Mouse (Mus musculus) ES-Bruce4 (cell line): ENCODE measurements around the gene Lce6a. TPM values are rescaled to one million over a fixed set of nuclear protein-coding genes. Genes with fewer than 3 reads are reported as not detected.

ENCODE experiments used
- H3K27ac ChIP-seq: 2 replicates; pipeline ENCODE4 v1.5.1; 2012; ENCODE audit warnings: low read length, inconsistent platforms; ENCODE audit not compliant: insufficient read depth
- H3K27me3 ChIP-seq: 2 replicates; pipeline ENCODE4 v1.6.1; 2012; ENCODE audit warnings: mild to moderate bottlenecking, low read length, inconsistent platforms; ENCODE audit not compliant: control insufficient read depth, poor library complexity, insufficient read depth, severe bottlenecking
- H3K36me3 ChIP-seq: 2 replicates; pipeline ENCODE4 v1.6.1; 2012; ENCODE audit warnings: inconsistent platforms, mild to moderate bottlenecking, low read length, moderate library complexity; ENCODE audit not compliant: control insufficient read depth, poor library complexity, insufficient read depth, severe bottlenecking
- H3K4me1 ChIP-seq: one replicate; pipeline ENCODE4 v1.8.1; 2011; ENCODE audit warnings: low read length; ENCODE audit not compliant: control insufficient read depth, insufficient read depth
- H3K4me3 ChIP-seq: 2 replicates; pipeline ENCODE4 v1.5.1; 2011; ENCODE audit warnings: low read depth, mild to moderate bottlenecking, low read length
- H3K9ac ChIP-seq: 2 replicates; pipeline ENCODE4 v1.6.1; 2012; ENCODE audit warnings: low read depth, mild to moderate bottlenecking, inconsistent platforms; ENCODE audit not compliant: poor library complexity, severe bottlenecking
- H3K9me3 ChIP-seq: replicated peaks from 2 replicates; pipeline ENCODE4 v1.6.1; 2012; ENCODE audit warnings: mild to moderate bottlenecking, low read length, inconsistent platforms; ENCODE audit not compliant: control insufficient read depth, poor library complexity, insufficient read depth, severe bottlenecking
- CTCF ChIP-seq: IDR thresholded peaks from one replicate; pipeline ENCODE4 v1.8.1; 2011; ENCODE audit warnings: low read depth, low read length
- EP300 ChIP-seq: IDR thresholded peaks from 2 replicates; pipeline ENCODE4 v1.6.1; 2011; ENCODE audit warnings: low read depth, low read length; ENCODE audit not compliant: insufficient read depth
- POLR2A ChIP-seq: IDR thresholded peaks from one replicate; pipeline ENCODE4 v1.8.1; 2011; ENCODE audit warnings: low read length; ENCODE audit not compliant: insufficient read depth
- polyA plus RNA-seq: library from polyadenylated mRNA; stranded (reverse); fragments of >200 nt; gene quantifications from 2 replicates; pipeline ENCODE4 v1.2.4, GENCODE M21; 2011; ENCODE audit warnings: low read depth; ENCODE audit not compliant: missing spikeins, insufficient read depth, insufficient read length

Gene Lce6a
- polyA plus RNA-seq, result not detected in 2 replicates

DNA sequence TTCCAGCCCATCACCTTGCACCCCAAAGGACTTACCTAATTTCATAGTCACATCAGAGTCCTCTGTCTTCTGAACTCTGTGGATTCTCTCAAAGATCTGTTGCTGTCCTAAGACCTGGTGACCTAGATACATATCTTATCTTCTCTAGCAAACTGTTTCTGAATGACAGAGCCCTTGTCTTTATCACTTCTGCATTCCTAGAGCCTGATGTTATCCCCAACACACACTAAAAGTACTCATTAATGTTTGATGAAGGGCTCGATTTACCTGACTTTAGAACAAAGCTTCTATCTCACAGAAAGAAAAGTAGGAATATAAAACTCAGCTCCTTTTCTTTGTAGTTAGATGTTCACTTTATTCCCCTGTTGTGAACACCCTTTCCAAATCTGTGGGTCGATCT, at the start of gene Lce6a:
Gene Lce6a, minus strand, starts transcription at position 101 of the 400 bp plus-strand sequence.
- H3K27ac ChIP-seq, result no peak within 1 kb of the TSS
- no peaks in the 10 kb centered on the region; the same call in 1 of the 2 replicates for H3K27me3 ChIP-seq
- no peaks in the 10 kb centered on the region for H3K4me1 ChIP-seq
- no peaks in the 10 kb centered on the region for H3K9me3 ChIP-seq
- no peak within 1 kb of the TSS for H3K4me3 ChIP-seq
- no peak within 1 kb of the TSS for H3K9ac ChIP-seq
- no peaks in the 10 kb centered on the region for H3K36me3 ChIP-seq
- TF ChIP-seq CTCF (no peak), EP300 (no peak), POLR2A (no peak)

DNA sequence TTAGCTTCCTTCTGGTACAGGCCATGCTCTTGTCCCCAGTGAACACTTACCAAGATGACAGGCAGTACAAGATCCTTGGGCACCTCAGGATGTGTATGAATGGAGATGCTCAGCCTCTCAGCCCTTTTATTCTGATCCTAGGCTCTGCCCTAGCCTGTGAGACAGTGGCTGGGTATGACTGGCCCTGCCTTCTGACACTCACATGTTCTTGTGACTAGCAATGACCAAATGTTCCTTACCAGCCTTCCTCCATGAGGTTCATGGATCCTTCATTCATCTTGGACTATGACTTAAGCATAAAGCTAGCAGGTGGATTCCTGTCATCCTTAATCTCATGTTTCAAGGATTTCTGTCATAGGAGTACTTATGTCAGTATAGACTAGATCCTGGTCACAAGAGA, 48.8 kb upstream of the Lce6a start, which contains the start of gene Lce1a2:
Gene Lce1a2, minus strand, starts transcription at position 101 of the 400 bp plus-strand sequence.
- Histone ChIP-seq H3K4me1 (no peaks in the 10 kb centered on the region), H3K27me3 (no peaks in the 10 kb centered on the region; the same call in 1 of the 2 replicates), H3K36me3 (no peaks in the 10 kb centered on the region), H3K4me3 (no peak within 1 kb of the TSS), H3K9me3 (no peaks in the 10 kb centered on the region), H3K9ac (no peak within 1 kb of the TSS), H3K27ac (no peak within 1 kb of the TSS)
- TF ChIP-seq POLR2A, result no peak
- no peak for TF ChIP-seq EP300
- TF ChIP-seq CTCF, result no peak

DNA sequence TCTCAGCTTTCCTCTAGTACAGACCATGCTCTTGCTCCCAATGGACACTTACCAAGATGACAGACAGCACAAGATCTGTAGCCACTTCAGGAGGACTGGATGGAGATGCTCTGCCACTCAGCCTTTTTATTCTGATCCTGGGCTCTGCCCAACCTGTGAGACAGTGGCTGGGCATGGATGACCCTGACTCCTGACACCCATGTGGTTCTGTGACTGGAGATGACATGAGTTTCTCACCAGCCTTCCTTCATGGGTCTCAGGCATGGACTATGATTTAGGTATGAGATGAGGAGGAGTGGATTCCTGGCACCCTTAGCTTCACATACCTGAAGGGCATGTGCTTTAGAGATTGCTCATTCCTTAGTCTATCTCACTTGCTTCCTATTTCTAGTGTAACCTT, 35.4 kb upstream of the Lce6a start, which contains the start of gene Lce1b:
Gene Lce1b, minus strand, starts transcription at position 101 of the 400 bp plus-strand sequence.
- H3K9ac ChIP-seq, result no peak within 1 kb of the TSS
- H3K27me3 ChIP-seq, result no peaks in the 10 kb centered on the region
- H3K4me1 ChIP-seq, result no peaks in the 10 kb centered on the region
- H3K36me3 ChIP-seq, result no peaks in the 10 kb centered on the region
- H3K27ac ChIP-seq, result no peak within 1 kb of the TSS
- no peaks in the 10 kb centered on the region for H3K9me3 ChIP-seq
- H3K4me3 ChIP-seq, result no peak within 1 kb of the TSS
- TF ChIP-seq EP300, result no peak
- TF ChIP-seq CTCF, result no peak
- TF ChIP-seq POLR2A, result no peak

DNA sequence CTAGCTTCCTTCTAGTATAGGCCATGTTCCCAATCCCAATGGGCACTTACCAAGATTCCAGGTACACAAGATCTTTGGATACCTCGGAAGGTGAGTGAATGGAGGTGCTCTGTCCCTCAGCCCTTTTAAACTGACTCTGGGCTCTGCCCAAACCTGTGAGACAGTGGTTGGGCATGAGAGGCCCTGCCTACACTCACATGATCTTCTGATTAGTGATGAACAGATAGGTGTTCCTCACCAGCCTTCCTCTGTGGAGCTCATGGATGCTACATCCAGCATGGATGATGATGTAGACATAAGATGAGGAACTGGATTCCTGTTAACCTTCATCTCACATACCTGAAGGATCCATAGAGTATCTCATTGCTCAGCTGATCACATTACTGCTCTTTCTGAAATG, 26.7 kb upstream of the Lce6a start, which contains the start of gene Lce1a1:
Gene Lce1a1, minus strand, starts transcription at position 101 of the 400 bp plus-strand sequence.
- H3K4me1 ChIP-seq, result no peaks in the 10 kb centered on the region
- H3K9ac ChIP-seq, result no peak within 1 kb of the TSS
- no peaks in the 10 kb centered on the region for H3K9me3 ChIP-seq
- H3K27me3 ChIP-seq, result no peaks in the 10 kb centered on the region
- H3K4me3 ChIP-seq, result no peak within 1 kb of the TSS
- no peaks in the 10 kb centered on the region for H3K36me3 ChIP-seq
- TF ChIP-seq POLR2A, result no peak
- no peak for TF ChIP-seq EP300
- no peak for TF ChIP-seq CTCF
- H3K27ac ChIP-seq, result no peak within 1 kb of the TSS

DNA sequence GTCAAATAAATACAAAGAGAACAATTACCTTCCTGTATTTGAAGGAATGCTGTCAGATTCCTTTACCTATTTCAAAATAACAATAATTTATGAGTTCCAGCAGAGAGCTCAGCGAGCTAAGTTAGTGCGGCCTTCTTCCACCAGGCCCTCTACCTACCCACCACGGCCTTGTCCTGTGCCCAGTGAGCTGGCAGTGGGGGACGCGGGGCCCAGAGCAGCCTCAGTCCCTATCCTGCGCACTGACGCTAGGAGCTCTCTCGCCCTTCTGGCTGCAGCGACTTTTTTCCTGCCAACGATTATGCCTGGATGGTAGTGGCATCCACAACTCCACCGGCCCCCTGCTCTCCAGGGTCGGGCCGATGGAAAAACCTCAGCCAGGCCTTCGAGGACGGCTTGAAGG, 18.4 kb upstream of the Lce6a start:
- H3K36me3 ChIP-seq, result no peaks in the 10 kb centered on the region
- H3K4me3 ChIP-seq, result no peak overlapping the region
- H3K9me3 ChIP-seq, result no peaks in the 10 kb centered on the region
- no peak for TF ChIP-seq POLR2A
- TF ChIP-seq EP300, result no peak
- TF ChIP-seq CTCF, result no peak
- H3K9ac ChIP-seq, result no peak overlapping the region
- H3K27ac ChIP-seq, result no peak overlapping the region
- no peaks in the 10 kb centered on the region for H3K27me3 ChIP-seq
- H3K4me1 ChIP-seq, result no peaks in the 10 kb centered on the region

DNA sequence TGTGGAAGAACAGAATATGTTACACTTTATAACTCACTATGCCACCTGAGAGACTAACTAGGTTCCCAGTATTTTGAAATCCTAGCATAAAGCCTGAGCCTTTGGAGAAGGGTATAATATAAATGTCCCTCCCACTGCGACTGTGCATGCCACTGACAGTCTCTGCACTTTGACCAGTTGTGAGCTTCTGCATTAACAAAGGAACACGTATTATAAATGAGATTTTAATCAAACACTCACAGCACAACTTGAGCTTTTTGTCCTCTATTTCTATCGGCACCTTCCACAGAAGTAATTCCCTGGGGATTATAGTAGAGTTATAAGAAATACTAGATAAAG, 17.2 kb upstream of the Lce6a start:
- no peaks in the 10 kb centered on the region for H3K27me3 ChIP-seq
- no peaks in the 10 kb centered on the region for H3K4me1 ChIP-seq
- TF ChIP-seq POLR2A, result no peak
- TF ChIP-seq EP300, result no peak
- H3K9ac ChIP-seq, result no peak overlapping the region
- H3K36me3 ChIP-seq, result no peaks in the 10 kb centered on the region
- no peaks in the 10 kb centered on the region for H3K9me3 ChIP-seq
- no peak overlapping the region for H3K4me3 ChIP-seq
- no peak overlapping the region for H3K27ac ChIP-seq
